Mouse (Mus musculus): ENCODE data around the gene Pak1. TPM values are rescaled to one million over a fixed set of nuclear protein-coding genes. Genes with fewer than 3 reads are reported as not detected.

The Pak1 gene
- 147 and 156 TPM in 2 replicates for polyA plus RNA-seq (2015; fragmentation: Nextera tagmentation; extraction: Ambion mirVana)

DNA sequence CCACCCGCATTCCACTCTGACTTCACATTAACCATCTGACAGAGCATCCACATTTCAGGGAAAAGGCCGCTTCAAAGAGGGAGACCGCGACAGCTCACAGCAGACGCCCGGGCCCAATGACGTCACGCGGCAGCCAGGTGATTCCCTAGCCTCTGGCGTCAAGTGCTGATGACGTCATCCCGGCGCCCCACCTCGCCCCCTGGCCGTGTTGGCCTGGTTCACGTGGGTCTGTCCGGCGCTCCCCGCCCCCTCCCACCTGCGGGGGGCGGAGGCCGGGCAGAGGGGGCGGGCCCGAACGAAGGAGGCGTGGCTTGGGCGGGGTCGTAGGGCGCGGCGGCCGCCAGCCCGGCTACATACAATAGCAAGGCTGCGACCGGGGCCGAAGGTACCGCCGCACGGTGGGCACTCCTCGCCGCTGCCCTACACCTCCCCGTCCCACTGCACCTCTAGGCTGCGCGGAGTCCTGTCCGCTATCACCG, at the start of gene Pak1:
Gene Pak1, plus strand, starts transcription at position 352 of the 479 bp plus-strand sequence.
- no peaks in the 10 kb centered on the region for H3K36me3 ChIP-seq (replicated peaks)
- peak within 1 kb of the TSS; percentile 85 for H3K4me2 ChIP-seq
- ATAC-seq (replicated peaks): peak; percentile 93
- peak within 1 kb of the TSS; percentile 85 for H3K9ac ChIP-seq
- H3K27me3 ChIP-seq (replicated peaks): no peaks in the 10 kb centered on the region
- peak within 1 kb of the TSS; percentile 78 for H3K4me3 ChIP-seq
- WGBS: under 1% methylated on average over 40 of the region's 46 CpGs
- H3K4me1 ChIP-seq: peaks cover 19% of the 10 kb centered on the region
- peak within 1 kb of the TSS; percentile 88 for H3K27ac ChIP-seq
- H3K9me3 ChIP-seq: no peaks in the 10 kb centered on the region

DNA sequence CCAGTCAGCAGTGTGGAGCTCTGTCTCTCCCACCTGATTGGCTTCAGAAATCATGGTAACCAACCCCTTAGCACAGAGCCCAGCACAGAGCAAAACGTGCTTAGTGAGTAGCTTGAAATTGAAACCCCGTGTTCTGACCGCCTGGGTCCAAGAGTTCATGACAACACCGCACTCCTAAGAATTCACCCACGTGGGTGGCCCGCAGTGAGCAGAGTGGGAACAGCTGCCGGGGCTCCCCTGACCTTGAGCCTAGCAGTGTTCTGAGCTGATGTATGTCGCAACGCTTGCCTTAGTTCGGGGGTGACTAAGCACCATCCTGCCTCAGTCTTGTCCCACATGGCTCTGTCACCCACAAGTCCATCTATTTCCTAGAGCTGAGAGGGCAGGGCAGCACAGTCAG, 47.4 kb upstream of the Pak1 start:
- 43% methylated on average over 10 of the region's 10 CpGs for WGBS
- H3K27ac ChIP-seq: no peak overlapping the region
- no peak overlapping the region for H3K4me3 ChIP-seq
- H3K4me2 ChIP-seq: no peak overlapping the region
- H3K27me3 ChIP-seq (replicated peaks): 0 out of 2 replicates have a peak, but pooled peaks cover 3% of the 10 kb centered on the region
- no peak overlapping the region for H3K9ac ChIP-seq
- peaks cover 14% of the 10 kb centered on the region for H3K4me1 ChIP-seq
- no peak for ATAC-seq (replicated peaks)
- no peaks in the 10 kb centered on the region for H3K9me3 ChIP-seq
- no peaks in the 10 kb centered on the region for H3K36me3 ChIP-seq (replicated peaks)

DNA sequence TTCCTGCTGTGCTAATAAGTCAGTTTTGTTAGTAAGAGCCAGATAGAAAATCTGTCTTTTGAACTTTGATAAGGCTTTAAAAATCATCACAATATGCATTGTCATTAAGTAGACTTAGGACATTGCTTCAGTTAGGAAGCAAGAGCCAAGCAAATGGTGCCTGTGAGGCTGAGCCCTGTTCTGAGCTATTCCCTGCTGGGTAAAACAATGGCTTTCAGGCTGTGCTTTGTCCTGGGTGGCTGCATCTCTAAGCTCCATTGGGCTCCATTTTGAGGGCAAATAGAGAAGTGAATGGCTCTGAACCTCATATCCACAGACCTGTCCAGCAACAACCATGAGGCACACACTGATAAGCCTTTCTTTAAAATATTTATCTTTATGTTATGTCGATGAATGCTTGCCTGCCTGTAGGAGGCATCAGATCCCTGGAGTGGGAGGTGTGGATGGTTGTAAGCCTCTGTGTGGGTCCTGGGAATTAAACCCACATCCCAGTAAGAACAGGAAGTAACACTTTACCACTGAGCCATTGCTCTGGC, 46.5 kb upstream of the Pak1 start:
- WGBS: 0% methylated on average over 1 of the region's 1 CpGs

DNA sequence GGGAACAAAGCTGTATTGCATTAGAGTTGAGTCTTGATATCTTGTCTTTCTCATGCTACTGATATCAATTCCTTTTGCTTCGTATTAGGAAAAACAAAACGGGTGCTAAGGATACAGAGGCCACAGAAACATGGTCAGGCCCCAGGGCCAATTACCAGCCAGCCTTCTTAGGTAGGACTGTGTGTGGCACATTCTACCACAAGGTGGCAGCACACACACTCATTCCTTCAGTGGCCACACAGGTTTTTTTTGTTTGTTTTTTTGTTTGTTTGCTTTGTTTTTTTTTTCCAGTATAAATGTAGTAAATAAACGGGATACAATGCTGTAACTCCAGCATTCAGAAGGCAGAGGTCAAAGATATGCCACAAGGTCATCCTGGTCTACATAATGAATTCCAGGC, 43.0 kb upstream of the Pak1 start:
- no peak overlapping the region for H3K4me3 ChIP-seq
- H3K9me3 ChIP-seq: no peaks in the 10 kb centered on the region
- no peaks in the 10 kb centered on the region for H3K27me3 ChIP-seq (replicated peaks)
- no peak overlapping the region for H3K9ac ChIP-seq
- H3K4me1 ChIP-seq: peaks cover 4% of the 10 kb centered on the region; the same call in 1 of the 2 replicates
- ATAC-seq (replicated peaks): no peak
- WGBS: 14% methylated on average over 3 of the region's 3 CpGs
- H3K36me3 ChIP-seq (replicated peaks): no peaks in the 10 kb centered on the region
- no peak overlapping the region for H3K4me2 ChIP-seq
- H3K27ac ChIP-seq: no peak overlapping the region

More for the DNA sequence above, 46.5 kb upstream of the Pak1 start:
- Histone ChIP-seq H3K4me2 (no peak overlapping the region), H3K27me3 (replicated peaks) (0 out of 2 replicates have a peak, but pooled peaks cover 3% of the 10 kb centered on the region), H3K36me3 (replicated peaks) (no peaks in the 10 kb centered on the region), H3K27ac (no peak overlapping the region), H3K4me3 (no peak overlapping the region), H3K4me1 (peaks cover 11% of the 10 kb centered on the region), H3K9me3 (no peaks in the 10 kb centered on the region), H3K9ac (no peak overlapping the region)
- no peak for ATAC-seq (replicated peaks)

DNA sequence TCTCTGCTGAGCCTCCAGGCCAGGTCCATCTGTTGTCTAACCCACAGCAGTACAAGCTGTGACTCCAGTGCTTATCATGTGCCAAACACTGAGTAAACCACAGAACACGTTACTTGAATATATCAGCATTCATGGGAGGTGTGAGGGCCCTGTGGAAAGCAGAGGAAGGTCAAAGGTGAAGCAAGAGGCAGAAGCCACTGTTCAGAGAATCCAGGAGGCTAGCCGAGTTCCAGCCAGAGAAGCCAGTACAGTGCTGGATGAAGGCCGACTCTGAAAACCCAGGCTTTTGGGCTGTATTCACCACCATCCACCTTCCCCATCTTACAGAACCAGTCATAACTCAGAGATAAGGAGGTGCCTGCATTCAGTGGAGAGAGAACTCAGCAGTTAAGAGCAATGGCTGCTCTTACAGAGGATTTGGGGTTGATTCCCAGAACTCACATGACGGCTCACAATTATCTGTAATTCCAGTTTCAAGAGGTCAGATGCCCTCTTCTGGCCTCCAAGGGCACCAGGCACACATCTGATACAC, 41.1 kb upstream of the Pak1 start:
- Histone ChIP-seq H3K36me3 (replicated peaks) (no peaks in the 10 kb centered on the region), H3K9ac (no peak overlapping the region), H3K27ac (no peak overlapping the region), H3K4me3 (no peak overlapping the region), H3K27me3 (replicated peaks) (no peaks in the 10 kb centered on the region), H3K4me1 (peaks cover 4% of the 10 kb centered on the region; the same call in 1 of the 2 replicates), H3K4me2 (no peak overlapping the region), H3K9me3 (no peaks in the 10 kb centered on the region)
- ATAC-seq (replicated peaks): no peak
- 78% methylated on average over 4 of the region's 4 CpGs for WGBS

DNA sequence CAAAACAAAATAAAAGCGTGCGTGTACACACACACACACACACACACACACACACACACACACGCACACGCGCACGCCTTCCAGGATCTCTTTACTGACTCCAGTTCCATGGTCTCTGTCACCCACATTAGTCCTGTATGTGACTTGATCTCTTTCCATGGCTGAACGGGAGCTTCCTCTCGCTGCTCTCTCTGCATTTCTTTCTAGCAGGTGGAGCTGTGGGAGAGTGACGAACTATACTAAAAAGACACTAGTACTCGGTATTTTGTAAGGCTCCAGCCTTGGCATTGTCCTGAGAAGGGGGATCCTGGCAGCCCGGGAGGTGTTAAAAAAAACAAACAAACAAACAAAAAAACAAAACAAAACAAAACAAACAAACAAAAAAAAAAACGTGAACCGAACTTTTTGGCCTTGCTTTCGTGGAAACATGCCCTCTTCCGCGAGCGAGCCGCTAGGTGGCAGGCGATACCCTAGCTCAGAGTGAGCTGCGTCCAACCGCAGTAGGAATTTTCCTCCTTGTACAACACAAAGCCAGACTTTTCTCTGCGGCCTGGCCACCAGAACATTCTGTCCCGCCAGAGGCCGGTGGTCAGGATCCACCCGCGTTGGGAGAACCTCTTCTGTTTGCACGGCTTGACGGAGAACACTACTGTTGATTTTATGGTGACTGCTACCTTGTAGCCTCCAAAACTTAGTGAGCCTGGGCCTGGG, 40.4 kb upstream of the Pak1 start:
- 27% methylated on average over 28 of the region's 28 CpGs for WGBS
- Histone ChIP-seq H3K4me3 (no peak overlapping the region), H3K9me3 (no peaks in the 10 kb centered on the region), H3K36me3 (replicated peaks) (no peaks in the 10 kb centered on the region), H3K27ac (no peak overlapping the region), H3K4me1 (peaks cover 4% of the 10 kb centered on the region; the same call in 1 of the 2 replicates), H3K4me2 (peak overlapping the region; percentile 21; the same call in 1 of the 2 replicates), H3K27me3 (replicated peaks) (no peaks in the 10 kb centered on the region), H3K9ac (no peak overlapping the region)
- peak; percentile 81 for ATAC-seq (replicated peaks)

DNA sequence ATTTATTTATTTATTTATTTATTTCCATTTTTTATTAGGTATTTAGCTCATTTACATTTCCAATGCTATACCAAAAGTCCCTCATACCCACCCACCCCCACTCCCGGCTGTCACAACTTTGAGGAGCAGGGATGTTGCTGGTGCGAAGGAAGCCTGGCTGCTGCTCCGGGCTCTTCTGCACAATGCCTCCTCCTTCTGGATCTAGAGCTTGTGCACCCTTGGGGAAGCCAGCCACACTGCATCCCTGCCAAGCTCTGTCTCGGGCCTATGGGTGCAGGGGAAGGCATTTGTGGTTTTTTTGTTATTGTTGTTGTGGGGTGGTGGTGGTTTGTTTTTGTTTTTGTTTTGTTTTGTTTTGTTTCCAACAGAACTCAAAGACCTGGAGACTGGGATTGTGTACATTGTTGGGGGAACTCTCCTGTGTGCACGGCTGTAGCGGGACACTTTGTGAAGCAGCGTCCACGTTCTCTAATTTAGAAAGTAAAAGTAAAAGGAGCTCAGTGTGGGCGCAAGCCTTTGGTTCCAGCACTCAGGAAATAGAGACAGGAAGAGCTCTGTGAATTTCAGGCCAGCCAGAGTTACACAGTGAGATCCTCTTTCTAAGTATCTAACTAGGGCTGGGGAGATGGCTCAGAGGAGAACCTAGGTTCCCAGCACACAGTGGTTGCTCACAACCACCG, 39.7 kb upstream of the Pak1 start:
- Histone ChIP-seq H3K9me3 (no peaks in the 10 kb centered on the region), H3K4me2 (peak overlapping the region; percentile 21), H3K9ac (no peak overlapping the region), H3K27me3 (replicated peaks) (no peaks in the 10 kb centered on the region), H3K4me3 (no peak overlapping the region), H3K36me3 (replicated peaks) (no peaks in the 10 kb centered on the region), H3K27ac (no peak overlapping the region), H3K4me1 (peaks cover 4% of the 10 kb centered on the region; the same call in 1 of the 2 replicates)
- 60% methylated on average over 10 of the region's 10 CpGs for WGBS
- ATAC-seq (replicated peaks): peak; percentile 25; the same call in 1 of the 2 replicates

DNA sequence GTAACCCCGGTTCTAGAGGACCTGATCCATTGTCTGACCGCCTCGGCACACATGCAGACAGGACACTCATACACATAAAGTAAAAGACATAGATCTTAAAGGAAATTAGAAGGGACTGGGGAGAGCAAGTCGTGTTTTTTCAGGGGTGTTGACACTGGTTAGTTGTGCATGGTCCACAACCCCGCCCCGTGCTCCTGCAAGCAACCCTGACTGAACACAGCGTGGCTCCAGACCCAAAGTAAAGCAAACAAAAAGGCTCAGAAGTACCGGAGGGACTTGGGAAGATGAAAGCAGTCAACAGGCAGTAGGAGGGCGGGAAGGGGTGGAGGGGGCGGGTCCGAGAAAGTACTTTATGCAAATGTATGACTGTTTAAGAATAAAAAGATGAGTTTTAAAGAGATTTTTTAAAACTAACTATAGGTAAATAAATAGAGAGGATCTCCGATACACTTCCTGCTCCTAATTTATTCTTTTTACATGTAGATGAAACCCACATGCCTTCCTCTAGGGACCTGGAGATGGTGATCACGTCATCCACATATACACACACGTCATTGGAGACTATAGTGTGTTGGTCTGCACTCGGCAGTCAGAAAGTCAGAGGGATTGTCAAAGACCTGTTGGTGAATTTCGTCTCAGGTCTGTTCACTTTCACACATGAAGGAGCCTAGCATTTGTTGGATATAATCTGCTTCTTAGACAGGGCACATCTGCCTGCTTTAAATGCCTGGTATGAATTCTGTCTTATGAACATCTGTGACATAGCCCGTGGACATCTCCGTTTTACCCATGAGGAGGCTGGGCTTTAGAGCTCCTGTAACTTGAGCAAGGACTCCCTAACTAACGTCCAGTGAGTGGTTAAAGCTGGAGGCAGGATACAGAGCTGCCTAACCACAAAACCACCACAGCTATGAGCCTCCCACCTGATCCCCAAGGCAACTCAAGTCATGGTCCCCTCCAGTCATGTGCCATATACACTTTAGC, 38.8 kb upstream of the Pak1 start:
- no peak overlapping the region for H3K9ac ChIP-seq
- no peaks in the 10 kb centered on the region for H3K27me3 ChIP-seq (replicated peaks)
- H3K27ac ChIP-seq: no peak overlapping the region
- no peaks in the 10 kb centered on the region for H3K9me3 ChIP-seq
- no peaks in the 10 kb centered on the region for H3K36me3 ChIP-seq (replicated peaks)
- peaks cover 4% of the 10 kb centered on the region; the same call in 1 of the 2 replicates for H3K4me1 ChIP-seq
- ATAC-seq (replicated peaks): no peak
- H3K4me2 ChIP-seq: peak overlapping the region; percentile 16; the same call in 1 of the 2 replicates
- H3K4me3 ChIP-seq: no peak overlapping the region
- 20% methylated on average over 19 of the region's 19 CpGs for WGBS

DNA sequence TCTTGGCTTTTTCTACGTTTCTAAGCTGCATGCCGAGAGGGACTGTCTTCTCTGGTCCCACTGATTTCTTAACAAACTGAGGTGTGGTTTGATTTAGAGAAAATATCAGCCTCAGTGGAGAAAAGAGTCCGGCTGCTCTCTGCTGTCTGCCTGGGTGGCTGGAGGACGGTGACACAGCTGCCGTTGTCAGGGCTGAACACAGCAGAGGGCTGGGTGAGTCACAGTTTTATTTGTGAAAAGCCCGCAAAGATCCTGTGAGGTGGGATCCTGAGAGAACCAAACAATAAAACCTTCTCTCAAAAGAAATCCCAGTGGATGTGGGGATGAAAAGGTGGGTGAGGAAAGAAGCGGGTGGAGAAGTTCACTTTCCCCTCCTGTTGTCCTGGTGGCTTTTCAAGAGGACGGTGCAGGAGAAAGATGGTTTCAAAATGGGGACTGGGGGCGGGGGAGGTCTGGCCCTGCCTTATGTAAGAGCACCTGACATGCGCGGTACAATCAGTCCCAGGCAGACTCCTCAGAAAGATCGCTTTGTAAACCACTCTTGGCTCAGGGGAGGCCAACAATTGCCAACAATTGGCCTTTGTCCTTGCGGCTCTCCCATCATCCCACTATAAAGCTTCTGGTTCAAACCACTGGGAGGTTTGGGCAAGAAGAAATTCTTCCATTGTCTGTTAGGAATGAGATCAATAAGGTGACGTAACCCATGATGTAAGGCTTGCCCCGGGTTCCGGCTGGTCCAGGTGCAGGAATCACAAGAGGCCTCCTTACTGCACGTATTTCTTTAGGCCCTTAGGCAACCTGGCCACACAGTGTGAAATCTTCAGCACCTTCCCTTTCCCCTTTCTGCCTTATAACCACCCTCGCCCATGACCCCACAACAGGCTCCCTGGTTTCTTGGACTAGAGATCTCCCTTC, 31.1 kb upstream of the Pak1 start:
- WGBS: 24% methylated on average over 18 of the region's 18 CpGs
- peak overlapping the region; percentile 12; the same call in 1 of the 2 replicates for H3K9ac ChIP-seq
- ATAC-seq (replicated peaks): peak; percentile 93
- peak overlapping the region; percentile 44 for H3K4me2 ChIP-seq
- H3K27me3 ChIP-seq (replicated peaks): no peaks in the 10 kb centered on the region
- H3K9me3 ChIP-seq: no peaks in the 10 kb centered on the region
- peak overlapping the region; percentile 11 for H3K4me3 ChIP-seq
- no peaks in the 10 kb centered on the region for H3K36me3 ChIP-seq (replicated peaks)
- peaks cover 7% of the 10 kb centered on the region; the same call in 1 of the 2 replicates for H3K4me1 ChIP-seq
- H3K27ac ChIP-seq: peak overlapping the region; percentile 61

DNA sequence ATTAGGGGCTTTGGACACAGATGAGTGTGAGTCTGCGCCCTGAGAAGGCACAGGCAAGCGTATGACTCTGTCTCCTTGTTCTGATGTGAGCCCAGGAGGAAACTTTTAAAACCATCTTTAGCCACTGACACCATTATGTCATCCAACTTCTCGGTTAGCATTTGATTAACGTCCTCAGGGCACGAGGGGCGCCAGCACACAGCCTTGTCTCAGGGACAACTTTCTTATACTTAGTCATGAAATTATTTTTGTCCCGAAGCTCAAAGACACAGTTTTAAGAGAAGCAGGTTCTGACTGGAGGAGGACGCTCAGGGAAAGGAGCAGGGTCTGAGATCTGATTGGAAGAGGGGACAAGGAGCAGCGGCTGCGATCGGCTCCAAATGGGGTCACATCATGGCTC, 23.8 kb upstream of the Pak1 start:
- H3K9ac ChIP-seq: no peak overlapping the region
- ATAC-seq (replicated peaks): no peak
- no peaks in the 10 kb centered on the region for H3K4me1 ChIP-seq
- H3K36me3 ChIP-seq (replicated peaks): no peaks in the 10 kb centered on the region
- no peak overlapping the region for H3K4me3 ChIP-seq
- 88% methylated on average over 11 of the region's 11 CpGs for WGBS
- H3K4me2 ChIP-seq: no peak overlapping the region
- H3K27ac ChIP-seq: no peak overlapping the region
- no peaks in the 10 kb centered on the region for H3K27me3 ChIP-seq (replicated peaks)
- no peaks in the 10 kb centered on the region for H3K9me3 ChIP-seq
